Mouse (Mus musculus) olfactory bulb, adult 2 months (tissue): ENCODE measurements around the gene Gm648. TPM values are rescaled to one million over a fixed set of nuclear protein-coding genes. Genes with fewer than 3 reads are reported as not detected.

Source experiments
- H3K27ac ChIP-seq: fragments of 200-500 bp; 2 replicates; pipeline ENCODE4 v1.5.1; 2012; ENCODE audit warnings: low read depth, low read length; ENCODE audit not compliant: insufficient read depth
- H3K4me1 ChIP-seq: fragments of 200-500 bp; 2 replicates; pipeline ENCODE4 v1.6.1; 2012; ENCODE audit warnings: low read length; ENCODE audit not compliant: control insufficient read depth, insufficient read depth
- H3K4me3 ChIP-seq: fragments of 200-500 bp; 2 replicates; pipeline ENCODE4 v1.5.1; 2012; ENCODE audit warnings: mild to moderate bottlenecking, low read depth, low read length, moderate library complexity; ENCODE audit not compliant: insufficient read depth
- CTCF ChIP-seq: fragments of 200-500 bp; IDR thresholded peaks from 2 replicates; pipeline ENCODE4 v1.5.1; 2012; ENCODE audit warnings: low read depth, mild to moderate bottlenecking, low read length, moderate library complexity; ENCODE audit not compliant: insufficient read depth
- POLR2A ChIP-seq: fragments of 200-500 bp; IDR thresholded peaks from 2 replicates; pipeline ENCODE4 v1.6.1; 2012; ENCODE audit warnings: mild to moderate bottlenecking, low read depth, low read length, moderate library complexity; ENCODE audit not compliant: insufficient read depth
- WGBS: fragments of 180-500 bp; shearing (Covaris S2); methylation state at CpG from one replicate; pipeline ENCODE4 v1.1.7; 2018; 5-methylcytosine and 5-hydroxymethylcytosine counted together
- polyA plus RNA-seq: library from polyadenylated mRNA; stranded (reverse); fragments of >200 nt; gene quantifications from 2 replicates; pipeline ENCODE4 v1.2.4, GENCODE M21; 2012; ENCODE audit warnings: low replicate concordance; ENCODE audit not compliant: missing spikeins, insufficient read depth, insufficient read length

Gene Gm648
- polyA plus RNA-seq, 1 experiment: not detected

DNA sequence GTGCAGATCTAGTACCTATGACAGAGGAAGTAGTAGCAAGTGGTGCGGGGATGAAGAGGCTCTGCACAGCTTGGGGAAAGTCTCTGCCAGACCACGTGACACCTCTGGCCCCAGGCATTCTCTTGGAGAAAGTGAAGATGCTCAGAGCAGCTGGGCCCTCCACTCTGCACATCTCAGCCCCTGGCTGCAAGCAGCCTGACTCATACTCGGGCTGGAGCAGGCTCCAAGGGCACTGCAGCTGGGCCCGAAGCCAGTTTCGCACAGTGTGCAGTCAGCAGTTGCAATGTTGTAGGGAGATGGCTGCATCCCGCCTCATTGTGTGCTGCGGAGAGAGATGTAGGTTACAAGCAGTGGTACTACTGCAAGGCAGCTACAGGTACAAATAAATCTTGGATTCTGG is 52.2 kb downstream of the Gm648 start:
- Histone ChIP-seq H3K4me1 (no peaks in the 10 kb centered on the region), H3K4me3 (no peak overlapping the region), H3K27ac (no peak overlapping the region)
- no peak for TF ChIP-seq POLR2A
- no peak for TF ChIP-seq CTCF
- WGBS: 46% methylated on average over 7 of the region's 7 CpGs

Other genes starting within 250 kb of the Gm648 start
- not detected in 2 replicates for gene Zfp449, start 203.2 kb downstream of the Gm648 start, polyA plus RNA-seq
- not detected in 2 replicates for gene Smim10l2a, start 175.0 kb downstream of the Gm648 start, polyA plus RNA-seq
- not detected in 2 replicates for gene Gm2174, start 101.6 kb downstream of the Gm648 start, polyA plus RNA-seq
- not detected in 2 replicates for gene Ints6l, start 94.7 kb downstream of the Gm648 start, polyA plus RNA-seq
- gene Gm10477, start 24.9 kb downstream of the Gm648 start, polyA plus RNA-seq: not detected in 2 replicates
- not detected in 2 replicates for gene Mmgt1, start 48.5 kb upstream of the Gm648 start, polyA plus RNA-seq
- gene Slc9a6, start 60.2 kb upstream of the Gm648 start, polyA plus RNA-seq: 368 TPM in 1 of 2 replicates, not detected in the other
- gene Fhl1, start 182.2 kb upstream of the Gm648 start, polyA plus RNA-seq: not detected in 2 replicates